Mouse (Mus musculus) induced T-regulatory cell, adult 2 months (primary cell): Measurements from ENCODE around the gene Rpl37a.

Source experiments
- DNase-seq: peaks from one replicate; pipeline ENCODE4 v3.0.0-alpha.2; 2012; ENCODE audit warnings: low read depth

Rpl37a gene

DNA sequence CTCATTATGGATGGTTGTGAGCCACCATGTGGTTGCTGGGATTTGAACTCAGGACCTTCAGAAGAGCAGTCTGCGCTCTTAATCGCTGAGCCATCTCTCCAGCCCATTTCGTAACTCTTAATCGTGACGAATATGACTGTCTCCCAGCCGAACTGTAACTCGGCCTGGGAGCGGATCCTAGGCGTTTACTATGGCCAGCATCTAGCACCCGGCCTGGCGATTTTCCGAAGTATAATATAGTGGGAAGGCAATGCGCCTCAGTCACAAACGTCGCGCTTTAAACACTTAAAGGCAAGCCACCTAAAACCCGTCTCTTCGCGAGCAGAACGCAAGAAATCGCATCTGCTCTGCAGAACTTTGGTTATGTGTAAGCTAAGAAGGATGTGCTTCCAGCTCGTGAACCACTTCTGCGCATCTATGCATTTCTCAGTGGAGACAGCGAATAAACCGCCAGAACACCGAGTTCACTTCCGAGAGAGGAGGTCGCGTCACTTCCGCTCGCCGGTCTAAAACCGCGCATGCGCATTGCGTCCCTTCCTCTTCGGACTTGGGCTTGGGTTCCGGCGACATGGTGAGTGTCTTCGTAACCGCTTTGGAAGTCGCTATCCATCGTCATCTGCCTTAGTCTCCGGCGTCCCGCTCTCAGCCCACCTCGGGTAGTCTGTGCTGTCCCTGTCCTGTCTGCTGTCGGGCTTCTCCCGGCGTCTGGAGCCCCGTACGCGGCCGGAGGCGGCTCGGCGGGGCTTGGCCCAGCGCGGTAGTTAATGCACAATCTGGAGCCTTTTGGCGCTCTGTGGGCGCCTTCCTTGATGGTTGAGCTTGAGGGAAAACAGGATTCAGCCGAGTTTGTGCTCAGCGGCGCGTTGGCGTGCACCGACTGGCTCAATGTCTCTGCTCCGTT lies at the start of gene Rpl37a:
Gene Rpl37a (plus strand): TSS at position 538 of the 901 bp plus-strand sequence.
- peak; percentile 99 for DNase-seq

DNA sequence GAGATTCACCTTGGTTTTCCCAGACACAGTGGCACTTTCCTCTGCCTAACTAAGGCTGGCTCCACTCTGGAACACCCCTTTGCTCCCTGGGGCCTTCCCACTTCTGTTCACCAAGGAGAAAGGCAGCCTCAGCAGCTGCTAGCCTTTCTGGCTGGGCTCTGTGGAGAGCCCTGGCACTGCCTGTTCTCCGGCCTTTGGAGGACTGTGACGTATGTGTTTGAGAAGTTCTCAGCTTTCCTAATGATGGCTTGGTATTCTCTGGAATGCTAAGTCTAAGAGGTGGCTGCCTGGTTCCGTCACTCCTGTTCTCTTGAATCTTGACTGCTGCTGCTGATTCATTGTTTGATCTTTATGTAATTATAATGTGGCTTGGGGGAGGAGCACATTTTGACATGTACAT lies 38.0 kb upstream of the Rpl37a start:
- no peak for DNase-seq

DNA sequence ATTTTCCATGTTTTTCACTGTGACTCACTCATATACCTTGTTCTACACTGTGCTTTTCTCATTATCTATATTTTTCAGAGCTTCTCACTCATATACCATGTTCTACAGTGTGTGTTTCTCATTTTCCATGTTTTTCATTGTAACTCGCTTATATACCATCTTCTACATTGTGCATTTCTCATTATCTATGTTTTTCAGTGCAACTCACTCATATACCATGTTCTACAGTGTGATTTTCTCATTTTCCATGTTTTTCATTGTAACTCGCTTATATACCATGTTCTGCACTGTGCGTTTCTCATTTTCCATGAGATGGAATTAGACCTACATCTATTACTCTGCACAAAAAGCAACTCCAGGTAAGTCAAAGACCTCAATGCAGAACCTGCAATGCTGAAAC lies 14.8 kb upstream of the Rpl37a start:
- peak; percentile 49 for DNase-seq

DNA sequence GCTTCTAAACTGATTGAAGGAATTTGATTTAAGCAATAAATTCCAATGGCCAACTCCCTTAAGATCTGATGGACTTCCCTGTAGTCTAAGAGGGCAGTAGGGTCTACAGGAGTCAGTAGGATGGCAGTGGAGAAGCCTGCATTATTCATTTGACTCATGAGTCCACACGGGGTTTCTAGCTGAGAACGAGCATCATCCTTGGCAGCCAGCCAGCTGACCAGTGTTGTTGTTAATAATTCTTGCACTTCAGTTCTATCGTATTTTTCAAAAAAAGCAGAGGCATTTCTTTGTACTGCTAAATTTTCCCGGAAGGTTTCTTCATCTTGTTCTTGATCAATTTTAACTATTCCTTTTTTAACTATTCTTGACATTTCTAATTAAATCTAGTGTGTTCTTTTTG lies 12.4 kb upstream of the Rpl37a start:
- DNase-seq: no peak

DNA sequence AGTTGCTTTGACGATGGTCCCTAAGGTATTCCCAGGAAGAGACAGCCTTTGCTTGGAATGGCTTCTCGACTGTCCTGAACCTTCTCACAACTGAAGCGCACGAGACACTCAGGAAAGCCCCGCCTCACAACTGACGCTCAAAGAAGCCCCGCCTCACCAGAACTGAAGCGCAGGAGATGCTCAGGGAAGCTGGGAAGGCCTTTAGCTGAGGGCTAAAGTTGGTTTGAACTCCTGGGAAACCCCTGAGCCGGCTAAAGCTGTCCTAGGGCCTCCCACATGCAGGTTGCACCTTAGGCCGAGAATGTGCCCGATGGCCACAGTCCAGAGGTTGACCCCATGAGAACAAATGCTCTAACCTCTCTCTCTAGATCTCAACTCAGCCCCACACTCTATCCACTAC lies 10.6 kb upstream of the Rpl37a start, which contains the start of gene Ankar:
Gene Ankar (minus strand): TSS at position 101 of the 400 bp plus-strand sequence.
- DNase-seq: no peak

DNA sequence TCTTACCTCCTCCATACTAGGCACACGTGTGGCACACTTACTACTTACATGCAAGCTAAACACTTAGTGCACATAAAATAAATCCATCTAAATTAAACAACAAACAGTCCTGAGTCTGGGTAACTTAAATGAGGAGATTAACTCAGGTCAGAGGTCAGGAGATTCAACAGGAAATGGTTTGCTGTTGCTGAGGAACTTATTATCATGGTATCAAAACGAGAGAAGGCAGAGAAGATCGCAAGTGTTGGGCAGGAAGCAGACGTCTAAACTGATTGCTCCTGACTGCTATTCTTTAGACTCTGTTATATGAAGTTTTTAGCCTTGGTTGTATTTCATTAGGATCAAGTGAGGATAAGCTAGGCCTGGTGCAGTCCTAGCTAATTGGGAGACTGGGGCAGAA lies 3.6 kb upstream of the Rpl37a start:
- peak; percentile 43 for DNase-seq

DNA sequence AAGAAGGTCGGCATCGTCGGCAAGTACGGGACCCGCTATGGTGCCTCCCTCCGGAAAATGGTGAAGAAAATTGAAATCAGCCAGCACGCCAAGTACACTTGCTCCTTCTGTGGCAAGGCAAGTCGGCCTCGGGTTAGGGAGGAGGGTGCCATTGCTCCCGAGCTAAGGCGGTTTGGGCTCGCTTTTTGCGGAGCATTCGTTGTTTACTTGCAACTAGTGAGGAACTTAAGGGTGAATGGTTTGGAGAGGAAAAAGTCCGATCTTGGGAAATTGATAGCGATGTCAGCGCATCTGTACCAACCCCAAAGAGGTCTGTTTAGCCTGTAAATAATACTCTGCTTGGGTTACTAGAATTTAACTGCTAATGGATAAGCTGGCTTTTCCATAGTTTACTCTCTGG lies 594 bp downstream of the Rpl37a start:
- DNase-seq: peak; percentile 60

DNA sequence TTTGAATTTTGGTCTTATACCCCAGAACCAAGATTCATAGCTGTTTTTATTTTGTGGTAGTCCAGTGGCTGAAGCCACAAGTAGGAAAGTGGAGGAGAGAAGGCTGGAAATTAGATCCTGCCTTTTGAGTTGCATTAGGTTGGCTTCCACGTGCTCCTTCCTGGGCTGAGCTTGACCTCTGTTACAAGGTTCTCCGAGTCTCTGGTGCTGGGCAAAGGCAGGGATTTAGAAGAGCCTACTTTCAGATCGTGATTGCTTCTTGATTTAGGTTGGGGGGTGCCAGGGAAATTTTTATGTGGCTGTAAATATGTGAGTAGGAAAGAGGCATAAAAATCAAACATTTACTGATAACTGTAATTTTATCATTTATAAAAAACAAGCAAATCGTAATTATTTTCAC lies 3.5 kb downstream of the Rpl37a start:
- DNase-seq: no peak

DNA sequence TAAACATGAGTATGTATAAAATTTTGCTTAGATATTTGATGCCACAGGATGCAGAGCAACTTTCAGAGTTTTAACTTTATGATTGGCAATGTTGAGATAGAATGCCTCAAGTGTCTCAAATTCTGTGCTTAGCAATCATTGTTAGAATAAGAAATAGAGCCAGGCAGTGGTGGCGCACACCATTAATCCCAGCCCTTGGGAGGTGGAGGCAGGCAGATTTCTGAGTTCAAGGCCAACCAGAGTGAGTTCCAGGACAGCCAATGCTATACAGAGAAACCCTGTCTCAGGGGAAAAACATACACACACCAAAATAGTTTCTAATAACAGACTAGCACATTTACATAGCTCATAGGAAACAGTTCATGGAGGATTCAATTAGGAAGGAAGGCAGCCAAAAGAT lies 4.0 kb downstream of the Rpl37a start:
- DNase-seq: no peak

DNA sequence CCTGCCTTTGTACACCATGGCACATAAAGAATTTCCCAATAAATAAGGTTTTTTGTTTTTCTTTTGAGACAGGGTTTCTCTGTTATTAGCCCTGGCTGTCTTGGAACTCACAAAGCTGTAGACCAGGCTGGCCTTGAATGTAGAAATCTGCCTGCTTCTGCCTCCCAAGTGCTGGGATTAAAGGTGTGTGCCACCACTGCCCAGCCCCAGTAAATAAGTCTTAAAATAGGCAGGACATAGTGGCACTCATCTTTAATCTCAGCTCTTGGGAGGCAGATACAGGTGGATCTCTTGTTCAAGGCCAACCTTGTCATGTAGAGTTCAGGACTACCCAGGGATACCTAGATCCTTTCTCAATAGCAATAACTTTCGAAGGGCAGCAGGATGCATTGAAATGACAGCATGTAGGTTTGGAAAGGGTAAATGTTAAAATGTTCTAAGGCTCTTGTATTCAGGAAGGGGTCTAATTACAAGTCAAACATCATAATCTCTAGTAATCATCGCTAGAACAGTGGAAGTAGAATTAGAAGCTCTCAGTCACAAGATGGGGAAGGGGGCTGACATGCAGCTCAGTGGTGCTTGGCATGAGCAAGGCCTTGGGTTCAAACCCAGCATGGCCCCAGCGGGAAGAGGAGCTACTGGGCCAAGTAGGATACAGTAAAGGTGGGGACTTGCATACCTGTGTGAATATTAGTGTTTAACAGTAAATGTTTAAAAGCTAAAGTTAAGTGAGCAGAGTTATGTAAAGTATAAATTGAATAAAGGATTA lies 4.7 kb downstream of the Rpl37a start:
- no peak for DNase-seq

DNA sequence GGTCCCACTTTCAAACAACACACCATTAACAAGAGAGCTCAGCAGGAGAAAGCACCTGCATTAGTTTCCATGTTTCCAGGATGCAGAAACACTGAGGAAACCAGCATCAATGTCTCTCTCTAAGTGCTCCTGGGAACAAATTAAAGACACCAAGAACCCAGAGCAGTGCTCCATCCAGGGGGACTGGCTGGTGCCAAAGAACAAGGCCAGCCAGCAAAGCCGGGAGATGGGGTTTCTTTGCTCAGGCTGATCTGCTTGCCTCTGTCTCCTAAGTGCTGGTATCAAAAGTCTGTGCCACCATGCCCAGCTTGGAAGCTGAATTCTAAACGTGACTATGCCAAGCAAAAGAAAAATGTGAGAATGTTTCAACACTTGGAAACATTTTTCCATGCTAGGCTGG lies 5.3 kb downstream of the Rpl37a start:
- DNase-seq: no peak

DNA sequence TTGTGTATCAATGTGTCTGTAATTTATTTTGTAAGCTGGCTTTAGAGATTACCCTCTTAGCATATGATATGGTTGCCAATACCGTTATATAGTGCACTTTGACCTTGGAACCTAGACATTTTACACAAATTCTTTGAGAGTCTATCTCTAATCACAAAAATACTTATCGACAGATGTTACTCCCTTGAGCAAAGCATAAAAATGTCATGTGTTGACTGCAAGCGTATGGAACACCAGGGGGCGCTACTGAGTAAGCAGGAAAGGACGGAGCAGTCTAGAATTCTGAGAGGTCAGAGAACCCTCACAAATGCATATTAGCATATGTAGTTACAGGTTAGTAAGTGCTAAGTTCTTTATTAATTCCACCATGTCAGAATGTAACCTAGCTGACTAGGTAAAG lies 5.8 kb downstream of the Rpl37a start:
- DNase-seq: peak; percentile 85

DNA sequence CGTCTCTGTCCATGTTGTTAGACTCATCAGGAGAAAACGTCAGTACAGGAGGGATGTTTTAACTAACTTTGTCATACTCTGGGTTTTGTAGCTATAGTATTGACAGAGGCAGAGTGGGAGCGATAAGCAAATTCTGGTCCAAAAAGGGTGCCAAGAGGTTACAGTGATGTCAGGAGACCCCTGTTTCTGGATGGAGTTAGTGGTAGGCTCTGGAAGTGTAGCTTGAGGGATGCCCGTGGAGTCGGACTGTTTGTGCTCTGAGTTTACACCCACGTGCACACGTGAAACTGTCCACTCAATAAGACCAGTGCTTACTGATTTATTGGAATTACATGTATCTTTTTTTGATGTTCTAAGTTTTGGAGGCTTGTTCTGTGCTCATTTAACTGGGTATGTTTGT lies 6.5 kb downstream of the Rpl37a start:
- no peak for DNase-seq

DNA sequence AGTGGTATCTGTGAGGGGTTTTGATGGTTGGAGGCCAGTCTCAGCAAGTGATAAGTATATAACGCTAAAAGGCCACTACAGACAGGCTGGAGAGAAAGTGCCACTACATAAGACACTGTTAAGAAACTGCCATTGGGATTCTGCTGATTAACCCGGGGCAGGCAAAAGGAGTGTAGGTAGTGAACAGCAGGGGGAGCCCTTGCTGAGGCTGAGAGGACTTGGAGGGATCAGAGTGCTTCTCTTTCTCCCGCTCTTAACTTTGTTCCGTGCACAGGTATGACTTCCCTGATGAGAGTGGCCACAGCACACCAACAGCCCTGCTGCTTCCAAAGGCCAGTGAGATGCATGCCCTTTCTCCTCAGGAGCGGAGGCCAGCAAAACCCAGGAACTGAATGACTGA lies 7.8 kb downstream of the Rpl37a start:
- DNase-seq: peak; percentile 71

DNA sequence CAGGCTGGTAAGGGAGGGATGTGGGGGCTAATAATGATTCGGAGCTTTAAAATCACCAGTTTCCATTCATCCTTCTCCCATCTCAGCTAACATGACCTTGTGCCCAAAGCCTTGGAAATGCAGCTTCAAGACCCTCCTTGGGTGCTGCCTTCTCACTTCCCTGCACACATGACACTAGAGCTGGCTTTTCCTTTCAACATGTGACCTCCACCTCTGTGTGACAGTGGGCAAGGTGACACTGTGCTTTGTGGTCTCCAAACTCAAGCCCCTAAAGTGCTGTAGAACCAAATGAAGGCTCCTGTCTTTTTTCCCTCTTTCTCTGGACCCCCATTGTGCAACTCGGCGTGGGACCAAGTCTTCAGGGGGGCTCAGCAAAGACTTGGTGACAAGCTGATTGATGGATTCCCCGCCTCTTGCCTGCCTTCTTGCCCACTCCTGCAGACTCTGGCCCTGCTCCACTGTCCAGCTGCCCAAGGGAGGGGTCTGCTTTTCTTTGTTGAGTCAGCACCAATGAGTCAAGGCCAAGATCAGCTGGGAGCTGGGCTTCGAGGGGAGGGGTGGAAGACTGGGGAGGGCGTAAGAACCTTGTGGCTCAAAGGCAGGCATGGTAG lies 9.1 kb downstream of the Rpl37a start:
- no peak for DNase-seq

DNA sequence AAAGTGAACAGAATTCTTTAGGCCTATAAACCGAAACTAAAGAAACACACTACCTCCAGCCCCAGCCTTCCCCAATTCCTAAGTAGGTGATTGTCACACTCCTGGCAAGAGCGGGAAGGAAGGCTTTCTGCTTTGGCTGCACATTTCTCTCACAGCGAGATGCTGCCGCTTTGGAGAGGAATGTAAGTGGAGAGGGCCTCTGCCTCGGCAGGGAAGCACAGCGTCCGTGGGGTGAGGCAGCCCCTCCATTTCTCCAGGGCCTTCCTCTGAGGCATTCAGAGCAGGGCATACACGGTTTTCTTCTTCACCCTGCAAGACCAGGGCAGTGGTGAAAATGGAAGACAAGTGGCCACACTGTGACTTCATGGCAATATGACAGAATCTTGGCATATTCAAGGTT lies 11.6 kb downstream of the Rpl37a start:
- no peak for DNase-seq

DNA sequence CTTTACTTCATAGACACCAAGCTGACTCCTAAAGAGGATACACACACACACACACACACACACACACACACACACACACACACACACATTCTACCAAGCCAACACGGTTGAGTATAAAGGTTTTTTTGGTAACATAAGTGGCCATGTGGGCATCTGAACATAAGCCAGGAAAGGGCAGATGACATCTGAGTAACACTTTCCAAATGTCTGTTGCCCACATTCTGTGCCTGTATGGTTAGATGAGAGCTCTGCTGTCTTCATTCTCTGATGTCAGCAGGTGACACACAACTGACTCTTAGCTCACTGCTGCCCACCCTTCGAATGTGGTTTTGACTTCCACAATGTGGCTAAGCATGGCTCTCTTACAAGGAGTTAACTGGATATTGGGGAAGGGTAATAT lies 13.3 kb downstream of the Rpl37a start:
- DNase-seq: no peak

DNA sequence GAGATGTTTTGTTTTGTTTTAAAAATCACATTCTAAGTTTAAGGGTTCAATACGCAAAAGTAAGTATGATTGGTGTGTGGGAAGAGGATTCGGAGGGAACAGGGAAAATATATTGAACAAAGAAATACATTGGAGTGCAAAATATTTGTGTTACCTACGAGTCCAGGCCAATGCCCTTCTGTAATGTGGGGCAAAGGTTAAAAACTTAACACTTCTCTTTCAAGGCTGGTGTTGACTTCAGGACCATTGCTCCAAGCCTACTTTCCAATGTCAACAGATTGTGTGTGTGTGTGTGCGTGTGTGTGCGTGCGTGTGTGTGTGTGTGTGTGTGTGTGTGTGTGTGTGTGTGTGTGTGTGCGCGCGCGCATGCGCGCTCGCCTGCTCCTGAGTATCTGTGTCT lies 14.9 kb downstream of the Rpl37a start:
- DNase-seq: no peak

DNA sequence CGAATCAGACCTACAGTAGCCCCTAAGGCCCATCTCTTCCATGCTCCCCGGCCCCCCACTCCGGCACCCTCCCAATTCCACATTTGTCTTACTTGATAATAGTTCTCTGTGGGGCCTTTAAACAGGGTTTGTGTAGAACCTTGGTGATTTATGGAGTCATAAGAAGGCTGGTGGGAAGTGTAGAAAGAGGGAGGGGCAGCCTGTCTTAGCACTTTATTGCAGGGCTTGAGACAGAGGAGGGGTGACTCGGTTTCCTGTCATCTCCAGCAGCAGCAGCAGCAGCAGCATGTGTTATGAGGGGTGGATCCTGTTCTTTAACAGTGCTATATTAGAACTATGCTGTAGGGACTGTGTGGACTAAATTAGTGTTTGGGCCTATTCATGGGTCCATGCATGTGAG lies 17.7 kb downstream of the Rpl37a start:
- no peak for DNase-seq

DNA sequence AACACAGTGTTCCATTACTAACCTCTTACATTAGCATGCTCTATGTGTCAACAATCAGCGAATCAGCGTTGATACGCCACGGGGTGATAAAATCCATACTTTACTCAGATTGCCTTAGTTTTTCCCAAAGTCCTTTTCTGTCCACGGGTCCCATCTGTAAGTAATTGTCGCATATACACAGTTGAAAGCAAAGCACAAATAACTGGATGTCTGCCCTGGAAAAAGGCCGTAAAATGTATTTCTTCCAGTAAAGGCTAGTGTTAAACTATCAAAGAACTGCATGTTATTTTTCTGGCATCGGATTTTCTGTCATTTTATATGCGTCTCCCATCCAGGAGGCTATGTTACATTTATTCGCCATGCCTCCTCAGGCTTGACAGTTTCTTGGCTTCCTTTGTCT lies 19.0 kb downstream of the Rpl37a start:
- DNase-seq: no peak

DNA sequence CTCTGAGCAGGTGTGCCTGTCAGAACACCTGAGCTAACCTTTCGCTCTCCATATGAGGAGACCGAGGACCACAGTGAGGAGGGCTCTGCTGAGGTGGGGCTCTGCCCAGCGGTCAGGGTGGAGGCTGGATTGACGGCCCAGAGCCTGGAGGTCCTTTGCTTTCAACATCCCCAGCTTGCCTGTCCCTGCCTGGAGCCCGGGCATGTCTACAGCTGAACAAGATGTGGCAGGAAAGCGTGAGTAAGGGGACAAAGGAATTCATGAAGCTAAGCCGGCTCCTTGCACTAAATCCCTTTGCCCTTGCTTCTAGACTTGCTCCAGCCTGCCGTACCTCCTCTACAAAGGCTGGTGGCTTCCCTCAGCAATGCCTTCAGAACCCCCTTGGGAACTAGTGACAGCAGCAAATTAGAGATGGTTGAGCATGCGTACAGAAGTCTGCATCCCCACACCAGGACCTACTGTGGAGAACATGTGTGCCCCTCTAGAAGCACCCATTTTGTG lies 22.2 kb downstream of the Rpl37a start:
- DNase-seq: no peak

DNA sequence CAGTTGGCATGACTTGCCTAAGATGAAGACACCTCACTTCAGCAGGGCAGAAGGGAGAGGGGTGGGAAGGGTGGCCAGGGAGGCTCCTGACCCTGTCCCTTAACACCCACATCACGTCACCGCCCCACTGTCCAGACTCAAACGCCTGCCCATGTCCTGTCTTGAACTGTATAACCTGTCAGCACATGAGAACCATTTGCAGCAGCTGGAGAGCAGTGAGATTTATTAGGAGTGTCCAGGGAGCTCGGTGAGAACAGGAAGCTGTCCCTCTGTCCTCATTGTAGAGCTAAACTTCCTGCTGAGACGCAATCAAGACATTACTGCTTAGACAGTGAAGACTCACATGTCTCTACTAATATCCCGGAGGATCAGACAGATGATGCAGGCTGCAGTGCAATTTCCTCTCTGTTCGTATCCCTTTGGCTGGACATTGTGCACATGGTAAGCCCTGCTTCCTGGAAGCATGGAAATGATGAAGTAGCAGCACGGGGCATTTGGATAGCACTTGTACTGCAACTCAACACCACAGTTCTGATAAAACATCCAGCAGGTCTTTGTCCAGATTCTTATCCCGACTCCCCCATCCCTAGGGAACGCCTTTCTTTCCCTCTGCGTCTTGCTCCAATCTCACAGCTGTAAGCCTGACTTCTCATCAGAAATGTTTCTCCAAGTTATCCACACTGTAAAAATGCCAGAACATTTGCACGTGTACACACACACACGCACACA lies 25.5 kb downstream of the Rpl37a start:
- no peak for DNase-seq
